Mouse (Mus musculus) spleen, postnatal 14 days (tissue): ENCODE results near the gene Nhej1.

Source experiments
- DNase-seq, 2 experiments: peaks; one replicate each; pipeline ENCODE4 v3.0.0; 2021 to 2022; ENCODE audit warnings: low spot score in 2 of 2

Nhej1 gene

DNA sequence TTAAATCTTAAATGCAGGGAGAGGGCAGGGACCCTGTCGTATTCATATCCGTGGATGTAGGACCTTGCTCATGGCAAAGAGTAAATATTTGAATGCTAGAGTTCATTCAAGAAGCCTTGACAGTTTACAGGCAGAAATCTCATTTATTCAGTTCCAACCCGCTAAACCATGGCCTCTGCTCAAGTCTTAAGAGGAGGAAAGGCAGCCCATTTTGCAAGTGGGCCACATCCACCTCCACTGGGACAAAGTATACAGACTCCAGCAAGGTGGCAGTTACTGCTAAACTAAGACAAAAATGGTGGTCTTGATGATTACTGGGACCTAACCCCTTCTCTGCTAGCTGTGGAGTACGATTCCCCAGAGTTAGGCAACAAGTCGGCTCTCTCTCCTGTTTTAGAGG is 418 bp upstream of the Nhej1 start:
- no peak for DNase-seq

- no peak for DNase-seq
These were observed 2.8 kb downstream of the Nhej1 start for GRCm38 (mm10) chr1:75122211-75122610.

DNA sequence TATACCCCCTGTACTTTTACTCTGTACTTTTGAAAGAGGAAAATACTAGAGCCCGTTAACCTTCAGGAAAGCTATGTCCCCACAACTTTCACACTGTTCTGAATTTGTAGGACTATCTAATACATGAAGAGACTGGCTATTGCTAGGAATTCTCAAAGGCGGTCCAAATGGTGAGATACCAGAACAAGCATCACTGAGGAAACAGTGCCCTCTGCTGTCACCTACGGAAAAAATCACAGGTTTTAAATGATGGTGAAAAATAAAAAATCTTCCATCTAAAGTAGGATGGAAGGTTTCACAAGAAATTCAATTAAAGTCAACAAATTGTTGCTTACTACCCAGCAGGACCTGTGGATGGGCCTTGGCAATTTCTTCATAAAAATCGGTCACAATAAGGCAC is 72.9 kb downstream of the Nhej1 start:
- DNase-seq, result no peak

GRCm38 (mm10) chr1:75051428-75051827 is 73.6 kb downstream of the Nhej1 start:
- no peak for DNase-seq

GRCm38 (mm10) chr1:75048571-75048970 is 76.4 kb downstream of the Nhej1 start:
- no peak for DNase-seq

DNA sequence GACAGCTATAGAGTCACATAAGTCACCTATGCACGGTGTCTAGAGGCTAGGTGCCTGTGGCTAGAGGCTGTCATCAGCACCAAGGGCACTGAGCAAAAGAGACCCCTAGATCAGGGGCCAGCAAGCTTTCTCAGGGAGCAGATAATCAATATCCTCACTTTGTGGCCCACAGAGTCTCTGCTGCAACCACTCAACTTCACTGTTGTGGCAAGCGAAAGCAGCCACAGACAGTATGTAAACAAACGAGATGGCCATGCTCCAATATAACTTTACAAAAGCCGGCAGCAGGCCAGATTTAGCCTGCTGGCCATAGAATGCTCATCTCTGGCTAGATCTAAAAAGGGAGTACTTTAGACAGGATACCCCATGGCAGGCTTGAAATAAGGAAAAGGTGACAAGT is 77.0 kb downstream of the Nhej1 start:
- no peak for DNase-seq

DNA sequence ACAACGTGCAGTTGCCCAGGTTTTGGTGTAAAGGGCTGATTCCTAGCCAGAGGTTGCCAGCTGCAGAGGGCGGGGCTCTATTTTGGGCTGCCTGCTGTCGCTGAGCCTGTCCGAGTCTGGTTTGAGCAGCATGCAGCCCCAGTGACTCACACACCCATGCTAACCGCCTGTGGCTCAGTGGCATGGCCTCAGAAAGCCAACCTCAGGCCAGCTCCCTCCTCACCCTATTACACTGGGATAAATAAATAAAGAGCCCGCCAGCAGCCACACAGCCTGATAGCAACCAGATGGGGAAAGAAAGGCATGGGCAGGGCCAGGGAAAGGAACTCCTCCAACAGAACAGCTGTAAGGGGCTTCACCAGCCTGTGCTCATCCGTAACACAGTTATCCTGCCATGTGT is 84.6 kb downstream of the Nhej1 start:
- DNase-seq, result no peak

- DNase-seq, result no peak
These were observed 93.0 kb downstream of the Nhej1 start for GRCm38 (mm10) chr1:75032041-75032440.

GRCm38 (mm10) chr1:75027061-75027779 is 97.8 kb downstream of the Nhej1 start:
- DNase-seq, result no peak

DNA sequence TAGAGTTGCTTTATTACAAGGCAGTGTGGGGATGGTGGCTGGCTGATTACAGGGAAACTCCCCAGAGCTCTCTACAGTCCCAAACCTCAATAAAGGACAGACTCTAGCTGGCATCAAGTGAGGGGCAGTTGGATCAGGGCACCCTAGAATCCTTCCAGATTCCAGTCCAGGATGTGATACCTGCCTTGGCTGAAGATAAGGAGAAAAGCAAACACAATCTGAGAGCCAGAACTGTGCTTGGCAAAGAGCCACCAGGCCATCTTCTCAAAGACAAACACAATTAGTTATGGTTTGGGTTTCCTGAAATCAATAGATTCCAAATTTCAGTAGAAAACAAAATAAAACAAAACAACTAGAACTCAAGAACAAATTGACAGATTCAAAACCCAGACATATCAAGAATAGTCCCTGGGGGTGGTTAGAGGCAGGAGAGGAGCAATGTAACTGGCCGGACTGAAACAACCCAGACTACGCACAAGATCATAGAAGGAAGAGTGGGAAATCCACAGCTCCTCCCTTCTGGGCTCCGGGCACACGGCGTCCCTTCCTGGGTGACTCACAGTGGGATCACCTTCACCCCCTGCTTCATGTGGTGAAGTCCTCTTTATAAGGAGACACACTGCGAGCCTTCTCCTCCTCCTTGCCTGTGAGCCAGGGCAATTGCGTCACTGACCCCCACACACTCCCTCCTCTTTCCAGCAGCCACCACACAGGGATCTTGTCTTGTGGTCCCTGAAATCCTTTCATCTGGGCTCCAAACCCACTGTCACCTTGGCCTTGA is 100.4 kb downstream of the Nhej1 start:
- DNase-seq, result no peak

DNA sequence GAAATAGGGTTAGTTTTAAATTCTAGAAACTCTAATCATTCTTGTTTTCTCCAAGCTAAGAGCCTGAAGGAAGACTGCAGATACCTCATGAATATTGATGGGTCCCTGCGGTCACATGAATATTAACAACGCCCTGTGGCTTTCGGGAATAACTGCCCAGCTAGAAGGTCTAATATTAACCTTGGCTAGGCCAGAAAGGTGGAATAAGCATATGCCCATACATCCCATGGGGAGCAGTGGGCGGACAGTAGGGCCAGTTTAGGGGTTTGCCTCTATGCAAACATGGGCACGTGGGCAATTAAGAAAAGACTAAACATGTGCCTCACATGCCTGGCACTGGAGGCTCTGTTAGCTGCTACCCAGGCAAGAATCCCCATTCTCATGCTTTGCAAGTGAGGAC is 102.8 kb downstream of the Nhej1 start:
- no peak for DNase-seq

DNA sequence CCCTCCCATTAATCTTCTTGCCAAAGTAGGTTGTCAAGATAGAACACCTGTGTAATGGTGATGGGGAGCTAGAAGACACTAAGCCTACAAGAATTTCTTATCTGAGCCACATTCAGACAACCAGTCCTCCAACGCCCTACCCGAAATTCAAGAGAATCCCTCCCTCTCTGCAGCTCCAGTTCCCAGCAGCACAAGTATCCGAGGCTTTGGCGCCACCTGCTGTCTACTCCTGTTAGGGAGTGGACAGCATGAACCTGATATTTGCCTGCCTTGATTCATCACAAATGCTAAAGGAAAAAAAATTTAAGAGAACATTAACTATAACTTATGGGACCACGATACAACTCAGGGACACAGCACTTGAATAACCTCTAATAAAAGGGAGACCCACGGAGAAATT is 108.2 kb downstream of the Nhej1 start:
- DNase-seq, result peak in 1 of 2 experiments; percentile 52

- DNase-seq, result no peak
These were observed 109.3 kb downstream of the Nhej1 start for GRCm38 (mm10) chr1:75015551-75016265.

DNA sequence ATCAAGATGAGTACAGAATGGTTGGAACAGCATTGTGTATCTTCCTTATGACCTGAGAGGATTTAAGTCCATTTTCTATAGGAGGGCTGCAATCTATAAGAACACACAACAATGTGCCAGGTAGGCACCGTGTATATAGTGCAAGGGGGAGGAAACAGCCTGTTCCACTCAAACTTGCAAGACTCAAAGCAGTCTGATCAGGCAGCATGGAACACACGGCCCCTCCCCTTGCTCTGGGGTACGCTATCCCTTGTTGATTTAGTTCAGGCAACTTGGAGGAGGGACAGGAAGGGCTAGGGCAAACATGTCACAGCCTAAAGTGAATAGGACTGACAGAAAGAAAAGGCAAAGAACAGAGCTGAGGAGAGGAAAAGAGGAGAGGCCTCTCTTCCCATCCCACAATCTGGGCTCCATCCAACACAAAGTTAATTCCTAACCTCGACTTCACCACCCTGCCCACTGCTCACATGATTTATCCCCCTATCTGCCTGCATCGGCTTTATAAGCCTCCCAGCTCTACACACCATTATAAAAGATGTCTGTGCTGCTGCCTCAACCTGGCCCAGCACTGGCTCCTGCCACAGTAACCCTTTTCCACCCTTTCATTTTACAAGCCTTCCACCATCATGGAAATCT is 110.7 kb downstream of the Nhej1 start:
- no peak for DNase-seq

- no peak for DNase-seq
These were observed 114.2 kb downstream of the Nhej1 start for GRCm38 (mm10) chr1:75010817-75011216.

DNA sequence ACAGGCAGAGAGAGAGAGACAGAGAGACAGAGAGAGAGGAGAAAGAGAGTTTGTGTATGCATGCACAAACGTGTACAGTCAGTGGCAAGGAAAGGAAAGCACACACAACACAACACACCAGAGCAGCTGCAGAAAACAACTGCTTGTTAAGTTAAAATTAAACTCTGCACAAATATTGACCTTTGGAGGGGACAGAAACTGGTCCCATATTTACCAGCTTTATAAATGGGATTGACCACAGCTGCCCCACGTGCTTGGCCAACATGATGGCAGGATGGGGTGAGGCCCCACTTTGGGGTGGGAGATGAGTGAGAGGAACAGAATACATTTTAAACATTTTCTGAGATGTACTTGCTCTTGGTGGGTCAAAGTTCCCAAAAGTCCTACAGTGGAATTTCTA is 114.8 kb downstream of the Nhej1 start:
- DNase-seq, result no peak

GRCm38 (mm10) chr1:75006016-75006415 is 119.0 kb downstream of the Nhej1 start:
- DNase-seq, result no peak

DNA sequence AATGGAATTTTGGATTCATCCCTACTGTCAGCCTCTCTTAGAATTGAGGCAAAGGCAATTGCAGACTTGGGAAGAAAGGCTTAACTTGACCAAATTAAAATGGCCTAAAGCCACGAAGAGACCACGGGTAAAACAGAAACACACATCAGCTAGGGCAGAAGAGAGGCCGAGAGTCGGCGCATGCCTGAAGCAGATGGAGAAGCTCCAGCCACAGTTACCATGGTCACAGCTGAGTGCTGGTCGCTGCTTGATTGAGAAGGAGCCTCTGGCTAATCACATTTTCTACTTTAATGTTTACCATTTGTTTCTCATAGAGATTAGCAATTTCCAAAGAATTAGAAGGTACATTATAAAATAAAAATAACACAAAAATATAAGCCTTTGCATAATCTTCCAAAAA is 123.8 kb downstream of the Nhej1 start:
- no peak for DNase-seq

DNA sequence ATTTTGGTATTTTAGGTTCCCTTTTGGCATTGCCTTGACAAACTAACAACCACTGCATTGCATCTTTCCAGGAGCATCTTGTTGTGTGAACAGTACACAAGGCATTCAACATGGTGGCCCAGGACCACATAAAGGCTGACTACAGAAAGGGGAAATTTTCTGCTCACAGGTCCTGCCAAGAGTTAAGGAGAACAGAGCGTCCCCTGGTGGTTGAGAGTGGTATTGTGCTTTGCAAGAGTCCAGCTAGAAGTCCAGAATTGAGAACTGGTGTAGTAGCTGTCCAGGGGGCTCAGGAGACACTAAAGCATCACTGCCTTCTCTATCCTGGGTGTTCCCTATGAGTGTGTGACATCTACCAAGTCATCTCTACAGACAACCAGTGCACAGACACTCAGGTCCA is 124.5 kb downstream of the Nhej1 start:
- peak in 1 of 2 experiments; percentile 20 for DNase-seq

DNA sequence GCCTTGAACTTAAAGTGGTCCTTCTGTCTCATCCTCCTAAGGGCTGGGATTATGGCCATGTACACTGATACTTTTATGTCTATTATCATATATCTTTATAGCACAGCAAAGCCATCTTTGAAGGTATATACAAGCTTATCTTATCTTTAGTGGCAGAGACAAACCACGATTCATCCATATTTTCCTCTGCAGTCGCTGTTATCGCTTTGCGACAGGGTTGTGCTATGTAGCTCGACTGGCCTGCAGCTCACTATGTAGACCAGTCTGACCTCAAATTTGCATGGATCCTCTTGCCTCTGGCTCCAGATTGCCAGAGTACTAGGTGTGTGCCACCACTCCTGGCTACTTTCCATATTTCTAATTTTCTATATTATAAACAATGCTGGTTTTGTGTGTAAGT is 125.8 kb downstream of the Nhej1 start:
- no peak for DNase-seq

GRCm38 (mm10) chr1:74997231-74997630 is 127.8 kb downstream of the Nhej1 start:
- no peak for DNase-seq

DNA sequence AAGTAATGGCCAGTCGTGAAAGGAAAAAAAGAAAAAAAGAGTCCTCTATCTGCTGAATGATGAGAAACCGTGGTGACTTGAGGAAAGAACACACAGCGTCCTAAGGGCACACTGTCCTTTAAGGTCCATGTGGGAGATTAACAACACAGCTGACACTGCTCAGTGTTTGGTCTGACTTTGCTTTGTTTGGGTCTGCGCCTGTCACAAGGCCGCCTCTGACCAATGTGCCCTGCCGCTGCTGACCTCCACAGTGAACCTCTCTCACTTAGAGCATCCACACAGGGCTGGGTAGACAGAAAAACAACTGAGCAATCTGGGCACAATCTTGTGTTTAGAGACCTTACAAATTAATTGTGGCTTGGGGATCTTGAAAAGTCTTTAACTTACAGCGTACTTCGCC is 148.0 kb downstream of the Nhej1 start:
- DNase-seq, result no peak
